Mouse (Mus musculus) liver, embryonic 12.5 days (tissue): ENCODE data around the gene Cdc14b. TPM values are rescaled to one million over a fixed set of nuclear protein-coding genes. Genes with fewer than 3 reads are reported as not detected.

Experiments used
- ATAC-seq: fragments of 200-750 bp; cut with Nextera tagmentation; 2 replicates; pipeline ENCODE4 v1.8.0; 2017; ENCODE audit warnings: moderate number of reproducible peaks, mild to moderate bottlenecking, moderate library complexity
- H3K27ac ChIP-seq: fragments of 300-500 bp; sonication (generic); 2 replicates; pipeline ENCODE4 v1.5.1; 2016; ENCODE audit warnings: mild to moderate bottlenecking
- H3K27me3 ChIP-seq: fragments of 300-500 bp; sonication (generic); replicated peaks from 2 replicates; pipeline ENCODE4 v1.6.1; 2016; ENCODE audit warnings: mild to moderate bottlenecking, moderate library complexity
- H3K36me3 ChIP-seq: fragments of 300-500 bp; sonication (generic); 2 replicates; pipeline ENCODE4 v1.6.1; 2016; ENCODE audit warnings: mild to moderate bottlenecking, moderate library complexity
- H3K4me1 ChIP-seq: fragments of 300-500 bp; sonication (generic); 2 replicates; pipeline ENCODE4 v1.6.1; 2016
- H3K4me2 ChIP-seq: fragments of 300-500 bp; sonication (generic); 2 replicates; pipeline ENCODE4 v1.6.1; 2016; ENCODE audit warnings: mild to moderate bottlenecking, moderate library complexity
- H3K4me3 ChIP-seq: fragments of 300-500 bp; sonication (generic); 2 replicates; pipeline ENCODE4 v1.5.1; 2016; ENCODE audit warnings: mild to moderate bottlenecking, moderate library complexity
- H3K9ac ChIP-seq: fragments of 300-500 bp; sonication (generic); 2 replicates; pipeline ENCODE4 v1.6.1; 2016; ENCODE audit warnings: mild to moderate bottlenecking, moderate library complexity
- H3K9me3 ChIP-seq: fragments of 300-500 bp; sonication (generic); replicated peaks from 2 replicates; pipeline ENCODE4 v1.6.1; 2016; ENCODE audit warnings: mild to moderate bottlenecking, moderate library complexity
- WGBS: fragments of 180-500 bp; shearing (Covaris S2); methylation state at CpG from one replicate; pipeline ENCODE4 v1.1.7; 2016; ENCODE audit not compliant: insufficient replicate concordance; 5-methylcytosine and 5-hydroxymethylcytosine counted together
- polyA plus RNA-seq: library from polyadenylated mRNA; unstranded; fragments of >200 nt; fragmentation: Nextera tagmentation; extraction: Ambion mirVana; gene quantifications from 2 replicates; pipeline ENCODE4 v1.2.1, GENCODE M21; 2016

Cdc14b gene
- polyA plus RNA-seq, 1 experiment from 2014 or later: 10.7 TPM

DNA sequence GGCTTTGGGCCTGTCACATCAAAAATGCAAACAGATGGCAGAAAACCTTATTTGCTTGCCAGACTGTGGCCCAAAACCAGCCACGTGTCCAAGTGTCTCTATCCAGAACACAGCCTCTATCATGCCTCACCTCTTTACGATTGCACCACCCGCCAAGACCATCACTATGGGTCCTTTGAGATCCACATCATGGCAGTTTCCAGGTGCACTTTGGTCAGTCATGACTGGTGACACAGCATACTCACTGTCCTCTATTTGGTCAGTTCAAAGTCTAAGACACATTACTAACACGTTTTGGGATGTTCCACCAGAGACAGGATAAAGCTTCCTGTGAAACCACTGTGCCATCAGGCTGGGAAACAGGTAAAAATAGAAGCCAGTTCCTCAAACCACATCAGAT, 91.5 kb downstream of the Cdc14b start:
- WGBS: 74% methylated on average over 4 of the region's 4 CpGs
- Histone ChIP-seq H3K27ac (no peak overlapping the region), H3K4me2 (no peak overlapping the region), H3K36me3 (0 out of 2 replicates have a peak, but pooled peaks cover 4% of the 10 kb centered on the region), H3K4me3 (no peak overlapping the region), H3K27me3 (no peaks in the 10 kb centered on the region), H3K9ac (no peak overlapping the region), H3K9me3 (no peaks in the 10 kb centered on the region), H3K4me1 (no peaks in the 10 kb centered on the region)
- no peak for ATAC-seq

DNA sequence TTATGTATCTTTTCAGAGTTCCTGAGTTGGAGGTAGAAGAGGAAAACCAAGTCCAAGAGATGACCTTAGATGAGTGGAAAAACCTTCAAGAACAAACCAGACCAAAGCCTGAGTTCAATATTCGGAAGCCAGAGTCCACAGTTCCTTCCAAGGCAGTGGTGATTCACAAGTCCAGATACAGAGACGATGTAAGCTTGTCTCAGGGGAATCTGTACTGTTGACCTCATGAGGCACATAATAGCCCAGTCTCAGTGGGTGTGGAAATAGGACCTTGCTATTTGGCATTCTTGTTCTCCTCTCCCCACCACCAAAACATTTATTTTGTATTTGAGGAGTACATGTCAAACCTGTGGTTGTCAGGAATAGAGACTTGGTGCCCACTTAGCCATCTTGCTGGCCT, 93.0 kb downstream of the Cdc14b start:
- no peak overlapping the region for H3K4me2 ChIP-seq
- H3K9ac ChIP-seq: no peak overlapping the region
- H3K4me3 ChIP-seq: no peak overlapping the region
- 66% methylated on average over 2 of the region's 2 CpGs for WGBS
- no peaks in the 10 kb centered on the region for H3K4me1 ChIP-seq
- H3K9me3 ChIP-seq: no peaks in the 10 kb centered on the region
- no peak for ATAC-seq
- H3K27ac ChIP-seq: no peak overlapping the region
- 0 out of 2 replicates have a peak, but pooled peaks cover 4% of the 10 kb centered on the region for H3K36me3 ChIP-seq
- no peaks in the 10 kb centered on the region for H3K27me3 ChIP-seq

DNA sequence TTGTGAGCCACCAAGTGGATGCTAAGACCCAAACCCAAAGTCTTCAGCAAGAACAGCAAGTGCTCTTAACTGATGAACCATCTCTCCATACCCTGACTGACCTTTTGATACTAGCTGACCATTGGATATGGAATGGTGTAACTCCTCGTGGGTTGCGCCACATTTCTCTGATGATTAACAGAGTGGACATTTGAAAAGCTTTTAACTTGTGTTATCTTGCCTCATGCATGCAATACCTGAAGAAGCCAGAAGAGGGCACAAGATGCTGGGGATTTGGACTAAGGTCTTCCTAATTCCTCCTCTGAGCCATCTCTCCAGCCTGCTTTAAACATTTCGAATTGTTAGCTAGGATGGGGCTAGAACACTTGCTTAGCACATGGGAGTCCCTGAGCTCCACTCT, 94.2 kb downstream of the Cdc14b start:
- H3K27ac ChIP-seq: no peak overlapping the region

DNA sequence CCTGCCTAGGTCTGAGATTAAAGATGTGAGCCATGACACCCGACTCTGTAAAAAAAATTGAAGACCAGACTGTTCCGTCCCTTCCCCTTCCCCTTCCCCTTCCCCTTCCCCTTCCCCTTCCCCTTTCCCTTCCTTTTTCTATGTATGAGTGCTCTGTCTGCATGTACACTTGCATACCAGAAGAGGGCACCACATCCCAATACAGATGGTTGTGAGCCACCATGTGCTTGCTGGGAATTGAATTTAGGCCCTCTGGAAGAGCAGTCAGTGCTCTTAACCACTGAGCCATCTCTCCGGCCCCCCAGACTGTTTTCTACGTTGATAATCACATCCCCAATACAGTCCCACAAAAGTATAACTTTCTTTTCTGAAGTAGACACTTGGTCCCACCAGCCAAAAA, 94.8 kb downstream of the Cdc14b start:
- no peaks in the 10 kb centered on the region for H3K27me3 ChIP-seq
- H3K36me3 ChIP-seq: no peaks in the 10 kb centered on the region
- H3K4me1 ChIP-seq: no peaks in the 10 kb centered on the region
- H3K4me3 ChIP-seq: no peak overlapping the region
- H3K27ac ChIP-seq: no peak overlapping the region
- ATAC-seq: no peak; the same call in 1 of the 2 replicates
- H3K4me2 ChIP-seq: no peak overlapping the region
- H3K9ac ChIP-seq: no peak overlapping the region
- 63% methylated on average over 4 of the region's 4 CpGs for WGBS
- no peaks in the 10 kb centered on the region for H3K9me3 ChIP-seq

More for the DNA sequence above, 94.2 kb downstream of the Cdc14b start:
- Histone ChIP-seq H3K4me1 (no peaks in the 10 kb centered on the region), H3K4me2 (no peak overlapping the region), H3K9ac (no peak overlapping the region), H3K27me3 (no peaks in the 10 kb centered on the region), H3K4me3 (no peak overlapping the region), H3K9me3 (no peaks in the 10 kb centered on the region), H3K36me3 (no peaks in the 10 kb centered on the region)
- peak; percentile 30; the same call in 1 of the 2 replicates for ATAC-seq
- 71% methylated on average over 3 of the region's 3 CpGs for WGBS

DNA sequence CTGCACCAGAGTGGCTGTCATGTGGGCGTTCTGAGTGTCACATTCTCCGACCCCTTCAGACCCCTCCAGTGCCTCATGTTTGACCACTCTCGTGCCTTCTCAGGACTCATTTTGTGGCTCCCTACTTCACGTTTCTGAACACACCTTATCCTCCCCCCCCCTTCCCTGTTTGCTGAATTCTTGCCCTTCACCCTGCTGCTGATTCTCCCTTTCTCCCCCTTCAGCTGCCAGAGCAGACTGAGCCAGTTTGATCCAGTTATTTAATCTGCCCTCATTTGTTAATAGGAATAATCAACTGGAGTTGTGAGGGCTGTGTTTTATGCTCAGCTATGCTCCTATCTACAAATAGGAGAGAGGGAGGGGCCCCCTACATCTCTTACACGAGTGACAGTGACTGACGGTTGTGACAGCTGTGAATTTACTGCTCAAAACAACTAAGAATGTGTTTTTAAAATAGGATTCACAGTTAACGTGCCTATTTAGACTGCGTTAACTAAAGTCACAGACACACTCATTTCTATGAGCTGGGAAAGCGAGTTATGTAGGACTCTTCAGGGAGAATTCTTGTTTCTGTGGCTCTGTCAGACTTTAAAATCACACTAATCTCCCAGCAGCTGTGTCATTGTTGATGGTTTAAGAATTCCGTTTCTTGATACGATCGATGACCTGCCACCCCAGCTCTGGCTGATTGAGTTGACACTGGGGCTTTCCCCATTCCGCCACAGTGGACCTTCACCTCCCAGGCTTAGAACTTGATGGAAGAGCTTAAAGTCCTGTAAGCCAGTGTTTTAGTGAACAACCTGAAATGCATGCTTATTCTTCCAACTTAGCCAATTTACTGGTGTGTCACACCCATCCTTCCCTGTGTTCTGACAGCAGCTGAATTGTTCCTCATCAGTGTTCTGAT, 96.1 kb downstream of the Cdc14b start:
- no peak overlapping the region for H3K4me3 ChIP-seq
- H3K4me2 ChIP-seq: no peak overlapping the region
- H3K27ac ChIP-seq: peak overlapping the region; percentile 48
- no peaks in the 10 kb centered on the region for H3K4me1 ChIP-seq
- H3K36me3 ChIP-seq: no peaks in the 10 kb centered on the region
- 74% methylated on average over 13 of the region's 13 CpGs for WGBS
- no peaks in the 10 kb centered on the region for H3K9me3 ChIP-seq
- no peak overlapping the region for H3K9ac ChIP-seq
- ATAC-seq: peak; percentile 44; the same call in 1 of the 2 replicates
- no peaks in the 10 kb centered on the region for H3K27me3 ChIP-seq

DNA sequence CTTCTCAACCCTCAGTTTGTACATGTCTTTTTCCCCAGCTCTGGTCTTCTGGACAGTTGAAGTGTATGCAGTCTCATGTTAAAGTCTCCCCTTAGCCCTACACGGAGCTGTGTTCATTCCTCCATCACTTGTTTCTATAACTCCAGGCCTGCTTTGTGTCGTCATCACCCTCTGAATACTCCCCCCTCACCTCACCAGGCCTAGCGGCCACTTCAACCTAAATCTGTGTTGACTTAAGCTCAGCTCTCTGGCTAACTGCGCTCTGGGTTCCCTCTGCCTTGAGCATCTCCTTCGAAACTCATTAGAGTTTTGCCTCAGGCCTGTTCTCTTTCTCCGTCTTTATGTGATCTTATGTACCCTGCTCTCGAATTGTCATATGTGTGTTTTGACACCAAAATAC, 97.1 kb downstream of the Cdc14b start:
- Histone ChIP-seq H3K9me3 (no peaks in the 10 kb centered on the region), H3K27me3 (no peaks in the 10 kb centered on the region), H3K27ac (peak overlapping the region; percentile 48; the same call in 1 of the 2 replicates), H3K36me3 (peaks cover 7% of the 10 kb centered on the region), H3K4me1 (no peaks in the 10 kb centered on the region), H3K4me3 (no peak overlapping the region), H3K4me2 (no peak overlapping the region), H3K9ac (no peak overlapping the region)
- 0 out of 2 replicates have a peak, but pooled peaks have one; percentile 20 for ATAC-seq
- WGBS: 68% methylated on average over 7 of the region's 7 CpGs

DNA sequence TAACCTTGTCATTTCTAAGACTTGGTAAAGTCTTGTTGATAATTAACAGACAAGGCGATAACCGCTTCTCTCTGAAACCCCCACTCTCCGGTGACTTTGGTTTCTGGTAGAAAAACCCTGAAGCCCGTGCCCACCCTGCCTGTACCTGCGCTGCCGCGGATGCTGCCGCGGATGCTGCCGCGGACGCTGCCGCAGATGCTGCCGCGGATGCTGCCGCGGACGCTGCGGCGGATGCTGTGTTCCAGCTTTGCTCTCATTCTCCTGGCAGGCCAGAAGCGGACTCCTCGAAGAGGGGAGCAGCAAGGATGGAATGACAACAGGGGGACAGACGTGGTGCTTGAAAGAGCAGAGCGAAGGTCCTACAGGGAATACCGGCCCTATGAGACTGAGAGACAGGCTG, 105.3 kb downstream of the Cdc14b start:
- H3K36me3 ChIP-seq: peaks cover 34% of the 10 kb centered on the region
- ATAC-seq: no peak

DNA sequence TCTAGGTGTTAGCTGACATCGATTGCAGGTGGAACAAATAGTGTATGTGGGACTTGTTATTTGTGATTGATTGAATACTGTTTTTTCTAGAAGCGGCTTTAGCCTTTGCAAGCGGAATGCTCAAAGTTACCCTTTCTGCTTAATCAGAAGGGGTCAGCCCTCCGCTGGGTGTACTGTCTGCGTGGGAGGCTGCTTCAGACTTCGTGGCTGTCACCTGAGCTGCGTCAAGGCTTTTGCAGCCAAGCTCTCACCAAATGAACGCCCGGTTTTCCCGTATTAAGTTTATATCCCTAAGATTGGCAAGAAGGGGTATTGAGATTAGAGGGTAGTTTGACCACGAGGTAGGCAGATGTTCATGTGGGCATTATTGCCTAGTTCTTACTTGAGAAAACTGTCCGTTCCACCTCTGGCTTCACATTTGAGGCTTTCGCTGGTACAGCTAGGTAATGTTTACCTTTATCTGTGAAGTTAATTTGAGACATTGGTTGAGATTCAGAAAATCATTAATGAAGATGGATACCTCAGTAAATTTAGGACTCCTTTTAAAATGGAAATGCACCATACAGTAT, 111.9 kb downstream of the Cdc14b start:
- Histone ChIP-seq H3K36me3 (peaks cover 4% of the 10 kb centered on the region; the same call in 1 of the 2 replicates), H3K27me3 (peaks cover 32% of the 10 kb centered on the region), H3K4me1 (peaks cover 28% of the 10 kb centered on the region), H3K27ac (no peak overlapping the region), H3K9ac (no peak overlapping the region), H3K4me3 (peak overlapping the region; percentile 82), H3K4me2 (peak overlapping the region; percentile 100), H3K9me3 (no peaks in the 10 kb centered on the region)
- ATAC-seq: no peak
- 50% methylated on average over 13 of the region's 13 CpGs for WGBS

More for the DNA sequence above, 105.3 kb downstream of the Cdc14b start:
- H3K9me3 ChIP-seq: peaks cover 8% of the 10 kb centered on the region; the same call in 1 of the 2 replicates
- no peaks in the 10 kb centered on the region for H3K4me1 ChIP-seq
- H3K4me3 ChIP-seq: no peak overlapping the region
- no peak overlapping the region for H3K27ac ChIP-seq
- no peaks in the 10 kb centered on the region for H3K27me3 ChIP-seq
- 93% methylated on average over 25 of the region's 25 CpGs for WGBS
- no peak overlapping the region for H3K4me2 ChIP-seq
- no peak overlapping the region for H3K9ac ChIP-seq

DNA sequence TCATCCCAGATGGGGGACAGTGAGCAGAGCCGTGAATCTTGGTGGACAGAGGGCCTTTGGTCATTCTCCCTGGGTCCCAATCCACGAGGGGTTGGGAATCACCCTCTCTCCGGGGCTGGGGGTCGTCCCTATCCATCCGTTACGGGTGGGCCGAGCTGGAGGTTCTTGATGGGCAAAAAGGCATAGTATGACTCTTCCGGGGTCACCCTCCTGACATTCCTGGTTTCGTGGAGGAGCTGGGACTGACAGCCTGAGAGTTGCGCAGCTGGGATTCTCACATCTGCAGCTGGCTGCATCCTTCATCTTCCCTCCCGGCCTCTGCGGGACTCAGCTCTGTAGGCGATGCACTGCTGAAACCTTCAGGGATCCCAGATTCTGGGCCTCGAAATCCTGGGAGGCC, 112.5 kb downstream of the Cdc14b start:
- H3K36me3 ChIP-seq: peaks cover 3% of the 10 kb centered on the region; the same call in 1 of the 2 replicates
- H3K4me2 ChIP-seq: peak overlapping the region; percentile 100
- H3K9ac ChIP-seq: peak overlapping the region; percentile 88
- no peak for ATAC-seq
- no peaks in the 10 kb centered on the region for H3K9me3 ChIP-seq
- H3K27me3 ChIP-seq: peaks cover 32% of the 10 kb centered on the region
- H3K4me3 ChIP-seq: peak overlapping the region; percentile 82
- H3K4me1 ChIP-seq: peaks cover 28% of the 10 kb centered on the region
- 10% methylated on average over 14 of the region's 14 CpGs for WGBS
- no peak overlapping the region for H3K27ac ChIP-seq

DNA sequence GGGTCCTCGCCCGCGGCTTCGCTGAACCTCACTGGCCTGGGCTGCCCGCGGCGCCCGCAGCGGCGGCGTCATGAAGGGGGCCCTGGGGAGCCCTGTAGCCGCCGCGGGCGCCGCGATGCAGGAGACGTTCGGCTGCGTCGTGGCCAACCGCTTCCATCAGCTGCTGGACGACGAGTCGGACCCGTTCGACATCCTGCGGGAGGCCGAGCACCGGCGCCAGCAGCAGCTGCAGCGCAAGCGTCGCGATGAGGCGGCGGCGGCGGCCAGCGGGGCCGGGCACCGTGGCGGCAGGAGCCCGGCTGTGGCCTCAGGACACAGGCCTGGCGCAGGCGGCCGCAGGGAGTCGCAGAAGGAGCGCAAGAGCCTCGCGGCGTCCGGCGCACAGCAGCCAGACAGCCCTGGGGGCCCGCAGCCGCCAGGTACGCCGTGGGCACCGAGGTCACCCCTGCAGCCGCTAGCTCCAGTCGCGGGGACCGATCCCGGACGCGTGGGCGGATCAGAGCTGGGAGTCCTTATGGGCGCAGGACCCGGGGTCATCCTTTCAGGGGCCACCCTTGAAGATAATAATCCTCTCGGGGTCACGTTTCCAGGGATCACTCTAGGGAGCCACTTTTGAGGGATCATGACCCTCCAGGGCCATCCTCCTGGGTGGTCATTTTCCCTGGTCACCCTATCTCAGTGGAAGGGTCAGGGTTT, 113.0 kb downstream of the Cdc14b start:
- H3K4me1 ChIP-seq: peaks cover 28% of the 10 kb centered on the region
- H3K27me3 ChIP-seq: peaks cover 32% of the 10 kb centered on the region
- H3K27ac ChIP-seq: peak overlapping the region; percentile 77
- H3K4me2 ChIP-seq: peak overlapping the region; percentile 100
- WGBS: 1% methylated on average over 71 of the region's 71 CpGs
- no peaks in the 10 kb centered on the region for H3K36me3 ChIP-seq
- no peaks in the 10 kb centered on the region for H3K9me3 ChIP-seq
- H3K4me3 ChIP-seq: peak overlapping the region; percentile 82
- peak; percentile 66 for ATAC-seq
- H3K9ac ChIP-seq: peak overlapping the region; percentile 88

DNA sequence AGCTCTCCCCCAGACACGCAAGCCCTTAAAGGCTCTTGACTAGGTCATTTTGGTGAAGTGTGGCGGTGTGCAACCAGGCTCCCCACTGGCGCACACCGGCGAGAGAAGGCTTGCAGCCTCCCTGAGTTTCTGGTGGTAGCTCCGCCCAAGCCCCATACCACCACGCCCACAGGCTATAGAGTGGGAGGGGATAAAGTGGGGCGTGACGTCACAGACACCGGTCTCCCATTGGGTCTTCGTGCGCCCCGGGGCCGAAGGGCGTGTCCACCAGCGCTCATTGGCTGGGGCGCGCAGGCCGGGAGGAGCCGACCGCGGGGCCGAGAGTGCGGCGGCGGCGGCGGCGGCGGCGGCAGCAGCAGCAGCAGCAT, 113.6 kb downstream of the Cdc14b start, which contains the start of gene Habp4:
Gene Habp4, plus strand, starts transcription at position 277 of the 368 bp plus-strand sequence.
- peak within 1 kb of the TSS; percentile 77 for H3K27ac ChIP-seq
- no peaks in the 10 kb centered on the region for H3K9me3 ChIP-seq
- peak within 1 kb of the TSS; percentile 100 for H3K4me2 ChIP-seq
- peak within 1 kb of the TSS; percentile 82 for H3K4me3 ChIP-seq
- peaks cover 28% of the 10 kb centered on the region for H3K4me1 ChIP-seq
- WGBS: 1% methylated on average over 26 of the region's 31 CpGs
- peaks cover 32% of the 10 kb centered on the region for H3K27me3 ChIP-seq
- no peaks in the 10 kb centered on the region for H3K36me3 ChIP-seq
- peak; percentile 98 for ATAC-seq
- H3K9ac ChIP-seq: peak within 1 kb of the TSS; percentile 88

DNA sequence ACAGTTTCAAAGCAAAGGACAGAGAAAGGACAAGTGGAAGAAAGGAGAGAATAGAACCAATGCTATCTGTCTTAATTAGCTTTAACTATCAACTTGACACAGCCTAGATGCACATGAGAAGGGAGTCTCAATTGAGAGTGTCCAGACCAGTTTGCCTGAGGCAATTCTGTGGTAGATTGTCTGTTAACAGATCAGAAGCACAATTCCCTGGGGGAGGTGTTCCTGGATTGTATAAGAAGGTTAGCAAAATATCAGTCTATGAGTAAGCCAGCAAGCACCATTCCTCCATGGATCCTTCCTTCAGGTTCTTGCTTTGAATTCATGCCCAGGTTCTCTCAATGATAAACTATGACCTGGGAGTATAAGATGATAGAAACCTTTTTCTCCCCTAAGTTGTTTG, 118.1 kb downstream of the Cdc14b start:
- no peaks in the 10 kb centered on the region for H3K9me3 ChIP-seq
- H3K36me3 ChIP-seq: no peaks in the 10 kb centered on the region
- peaks cover 23% of the 10 kb centered on the region for H3K27me3 ChIP-seq
- H3K9ac ChIP-seq: no peak overlapping the region
- H3K27ac ChIP-seq: no peak overlapping the region
- no peak overlapping the region for H3K4me3 ChIP-seq
- H3K4me2 ChIP-seq: no peak overlapping the region
- peaks cover 31% of the 10 kb centered on the region for H3K4me1 ChIP-seq
- no peak for ATAC-seq
